Mouse (Mus musculus) B cell, adult 2 months (primary cell): ENCODE measurements around the gene Ubl3.

ENCODE experiments used
- DNase-seq, 2 experiments: peaks; one replicate each; pipeline ENCODE4 v3.0.0; 2022

Ubl3 gene

GRCm38 (mm10) chr5:148468626-148469441 is 83.8 kb downstream of the Ubl3 start:
- DNase-seq: no peak

DNA sequence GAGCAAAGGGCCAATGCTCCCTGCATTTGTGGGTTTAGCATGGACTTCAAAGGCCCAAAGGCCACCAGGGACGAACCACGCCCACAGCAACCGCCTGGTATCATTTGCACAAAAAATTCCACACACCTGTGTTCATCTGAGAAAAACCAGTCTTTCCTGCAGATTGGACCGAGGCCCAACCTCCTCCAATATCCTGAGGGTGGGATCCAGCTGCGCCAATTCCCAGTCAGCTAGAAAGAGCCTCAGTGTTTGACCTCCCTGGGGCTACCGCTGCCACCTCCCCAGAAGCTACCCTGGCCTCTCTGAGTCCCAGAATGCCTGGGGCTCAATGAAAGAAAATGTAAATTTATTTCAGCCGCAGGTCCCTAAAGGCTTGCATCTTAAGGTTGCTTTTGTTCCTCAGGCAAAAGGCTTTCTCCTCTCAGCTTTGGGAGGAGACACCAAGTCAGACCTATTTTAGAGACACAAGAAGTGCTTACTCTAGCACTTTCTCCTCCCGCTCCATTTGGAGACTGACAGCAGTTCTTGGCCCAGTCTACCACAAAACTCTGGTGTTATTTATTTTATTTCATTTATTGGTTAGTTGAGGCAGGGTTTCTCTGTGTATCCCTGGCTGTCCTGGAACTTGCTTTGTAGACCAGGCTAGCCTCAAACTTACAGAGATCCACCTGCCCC is 85.5 kb downstream of the Ubl3 start:
- DNase-seq: no peak

- no peak for DNase-seq
Observed at GRCm38 (mm10) chr5:148466116-148466515, 86.5 kb downstream of the Ubl3 start.

DNA sequence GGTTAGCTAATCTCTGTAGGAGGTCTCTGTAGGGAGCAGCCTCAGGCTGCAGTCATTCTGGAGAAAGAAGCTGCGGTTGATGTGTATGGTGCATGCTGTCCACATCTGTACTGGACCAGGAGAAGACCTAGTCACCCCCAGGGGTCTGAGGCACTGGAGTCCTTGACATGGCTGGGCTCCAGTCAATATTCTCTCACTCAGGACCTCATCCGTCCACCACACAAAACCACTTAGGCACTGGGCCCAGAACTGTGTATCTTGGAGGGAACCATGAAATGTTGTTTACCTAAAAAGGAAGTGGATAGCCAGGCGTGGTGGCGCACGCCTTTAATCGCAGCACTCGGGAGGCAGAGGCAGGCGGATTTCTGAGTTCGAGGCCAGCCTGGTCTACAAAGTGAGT is 87.5 kb downstream of the Ubl3 start:
- DNase-seq: no peak

- DNase-seq: no peak
Observed at GRCm38 (mm10) chr5:148464489-148464888, 88.1 kb downstream of the Ubl3 start.

GRCm38 (mm10) chr5:148463783-148464294 is 88.8 kb downstream of the Ubl3 start:
- DNase-seq: no peak
